8 mouse cellular contexts compared by ENCODE assay signal in the genomic region with DNA sequence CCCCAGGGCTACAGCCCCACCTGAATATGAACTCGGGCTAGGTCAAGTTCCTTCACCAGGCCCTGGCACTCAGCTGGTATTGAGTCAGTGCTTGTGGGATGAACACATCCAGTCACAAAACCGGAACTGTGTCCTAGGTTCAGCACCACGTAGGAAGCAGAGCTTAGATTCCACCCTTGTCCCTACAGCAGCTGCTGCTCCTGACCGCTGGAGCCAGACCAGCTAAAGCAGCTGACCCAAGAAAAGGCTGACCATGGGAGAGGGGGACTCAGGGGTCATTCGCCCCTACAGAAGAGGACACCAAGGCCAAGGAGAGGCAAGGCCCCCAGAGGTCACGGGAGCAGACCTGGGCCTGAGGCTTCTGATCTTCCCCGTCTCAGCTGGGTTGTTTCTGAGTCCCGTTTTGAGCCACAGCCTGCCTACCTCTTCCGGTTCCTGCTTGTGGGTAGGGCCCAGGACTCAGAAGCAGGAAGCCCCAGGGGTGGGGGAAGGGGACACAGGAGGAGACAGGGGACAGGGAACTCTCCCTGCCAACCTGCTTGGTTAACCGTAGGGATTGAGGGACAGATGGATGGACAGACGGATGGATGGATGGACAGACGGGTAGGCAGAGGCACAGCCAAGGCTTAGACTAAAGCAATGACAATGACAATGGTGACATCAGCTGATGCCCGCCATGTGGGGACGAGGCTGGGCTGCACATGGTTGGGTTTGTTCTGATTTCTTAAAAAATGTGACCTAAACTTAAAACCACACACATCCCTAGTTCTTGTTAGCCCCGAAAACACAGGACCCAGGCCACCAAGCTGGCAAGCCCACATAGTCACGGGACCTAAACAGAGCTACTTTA. TPM values are rescaled to one million over a fixed set of nuclear protein-coding genes. Genes with fewer than 3 reads are reported as not detected.
DNase-seq lines count a peak whose midpoint lies in the region; ATAC-seq and TF ChIP-seq lines count a peak whose summit lies in the region.

No protein-coding gene starts in this region.

- H3K27ac ChIP-seq in bone marrow, adult 2 months (ENCODE audit: control insufficient read depth, insufficient read depth, low read depth, low read length, poor library complexity) = peak overlapping the region; percentile 97
- peak overlapping the region; percentile 51; the same call in 1 of the 2 replicates for H3K27ac ChIP-seq in kidney, embryonic 16.5 days (ENCODE audit: low read length)

- peaks cover 8% of the 10 kb centered on the region; the same call in 1 of the 2 replicates for H3K4me1 ChIP-seq in bone marrow, adult 2 months (ENCODE audit: control insufficient read depth, insufficient read depth, low read length)
- peaks cover 38% of the 10 kb centered on the region for H3K4me1 ChIP-seq in kidney, embryonic 16.5 days (ENCODE audit: insufficient read depth, low read length)

- WGBS in bone marrow, adult 2 months = 11% methylated on average over 16 of the region's 16 CpGs
- 66% methylated on average over 16 of the region's 16 CpGs for WGBS in kidney, embryonic 16.5 days

- ATAC-seq in kidney, embryonic 16.5 days (ENCODE audit: low FRiP score, low TSS enrichment) = no peak
- ATAC-seq in megakaryocyte, adult 5-6 weeks (ENCODE audit: poor library complexity, severe bottlenecking) = peak; percentile 75
- ATAC-seq in erythroblast, adult 5-6 weeks (replicated peaks; ENCODE audit: low FRiP score, poor library complexity, severe bottlenecking) = no peak

- TF ChIP-seq CTCF in bone marrow, adult 2 months (IDR thresholded peaks at IDR 0.05; ENCODE audit: control insufficient read depth, insufficient read depth, low read length) = 0 out of 2 replicates have a peak, but pooled peaks have one; percentile 5

- peak; percentile 55 for DNase-seq in gastrocnemius, postnatal 25 days
- no peak for DNase-seq in gastrocnemius, adult 18-20 months (ENCODE audit: low spot score)
- DNase-seq in thymus, postnatal 36 days = peak; percentile 85 to 90
- DNase-seq in left cerebral cortex, adult 9 months (ENCODE audit: low spot score in 2 of 2) = no peak

- peak overlapping the region; percentile 56 for H3K4me3 ChIP-seq in bone marrow, adult 2 months (replicated peaks; ENCODE audit: control insufficient read depth, low read depth, low read length)
- no peak overlapping the region for H3K4me3 ChIP-seq in kidney, embryonic 16.5 days (ENCODE audit: low read length)

- TF ChIP-seq POLR2A in bone marrow, adult 2 months (IDR thresholded peaks at IDR 0.05; ENCODE audit: borderline replicate concordance, control insufficient read depth, low read depth, low read length) = peak; percentile 65; the same call in 1 of the 2 replicates

- H3K9me3 ChIP-seq in kidney, embryonic 16.5 days (ENCODE audit: low read length) = no peaks in the 10 kb centered on the region

- H3K36me3 ChIP-seq in kidney, embryonic 16.5 days (ENCODE audit: insufficient read depth, low read length) = peaks cover 14% of the 10 kb centered on the region

- no peaks in the 10 kb centered on the region for H3K27me3 ChIP-seq in kidney, embryonic 16.5 days (ENCODE audit: insufficient read depth, low read length)

- no peak overlapping the region for H3K4me2 ChIP-seq in kidney, embryonic 16.5 days (replicated peaks; ENCODE audit: low read depth, low read length)

- H3K9ac ChIP-seq in kidney, embryonic 16.5 days (replicated peaks; ENCODE audit: low read length) = peak overlapping the region; percentile 41; the same call in 1 of the 2 replicates

RNA-seq across cellular contexts. Expression of a gene that starts 4.4 kb away (rescaled TPM):
- total RNA-seq in gastrocnemius, postnatal 25 days (2021) = 10 to 100 TPM in 1 of 2 experiments, 1 to 10 TPM in 1; 7.7 to 11.6 TPM
- 1 to 10 TPM; 8.0 to 9.4 TPM for total RNA-seq in gastrocnemius, adult 18-20 months (2021)
- not detected in 2 replicates for polyA plus RNA-seq in bone marrow, adult 2 months (2011; ENCODE audit: insufficient read depth, insufficient read length, low replicate concordance, missing spikeins)
- polyA plus RNA-seq in kidney, embryonic 16.5 days (2015; fragmentation: Nextera tagmentation; extraction: Ambion mirVana) = 1.3 and 6.1 TPM in 2 replicates
- total RNA-seq in megakaryocyte, adult 5-6 weeks (2015) = 6.1 and 22.8 TPM in 2 replicates
- total RNA-seq in megakaryocyte, adult 5-6 weeks (2017) = not detected in 2 replicates
- total RNA-seq in erythroblast, adult 5-6 weeks (2015; ENCODE audit: low replicate concordance) = not detected in 2 replicates
- total RNA-seq in erythroblast, adult 5-6 weeks (2017; ENCODE audit: low replicate concordance) = not detected in 2 replicates

RNA-seq across cellular contexts. Expression of a gene that starts 25.0 kb away (rescaled TPM):
- 100 to 1,000 TPM; 157 to 160 TPM for total RNA-seq in gastrocnemius, postnatal 25 days (2021)
- 100 to 1,000 TPM; 175 to 191 TPM for total RNA-seq in gastrocnemius, adult 18-20 months (2021)
- polyA plus RNA-seq in bone marrow, adult 2 months (2011; ENCODE audit: insufficient read depth, insufficient read length, low replicate concordance, missing spikeins) = 73.5 and 124 TPM in 2 replicates
- polyA plus RNA-seq in kidney, embryonic 16.5 days (2015; fragmentation: Nextera tagmentation; extraction: Ambion mirVana) = 319 and 338 TPM in 2 replicates
- 68.8 and 86.3 TPM in 2 replicates for total RNA-seq in megakaryocyte, adult 5-6 weeks (2015)
- total RNA-seq in megakaryocyte, adult 5-6 weeks (2017) = 45.1 and 51.9 TPM in 2 replicates
- 134 and 176 TPM in 2 replicates for total RNA-seq in erythroblast, adult 5-6 weeks (2015; ENCODE audit: low replicate concordance)
- 150 and 202 TPM in 2 replicates for total RNA-seq in erythroblast, adult 5-6 weeks (2017; ENCODE audit: low replicate concordance)

RNA-seq across cellular contexts. Expression of a gene that starts 31.9 kb away (rescaled TPM):
- total RNA-seq in gastrocnemius, postnatal 25 days (2021) = 10 to 100 TPM; 93.5 to 95.6 TPM
- total RNA-seq in gastrocnemius, adult 18-20 months (2021) = 100 to 1,000 TPM in 1 of 2 experiments, 10 to 100 TPM in 1; 95.1 to 169 TPM
- 13.0 and 19.5 TPM in 2 replicates for polyA plus RNA-seq in bone marrow, adult 2 months (2011; ENCODE audit: insufficient read depth, insufficient read length, low replicate concordance, missing spikeins)
- polyA plus RNA-seq in kidney, embryonic 16.5 days (2015; fragmentation: Nextera tagmentation; extraction: Ambion mirVana) = 0.34 and 0.45 TPM in 2 replicates
- 79.3 and 125 TPM in 2 replicates for total RNA-seq in megakaryocyte, adult 5-6 weeks (2015)
- 55.5 and 59.5 TPM in 2 replicates for total RNA-seq in megakaryocyte, adult 5-6 weeks (2017)
- 8.8 and 9.0 TPM in 2 replicates for total RNA-seq in erythroblast, adult 5-6 weeks (2015; ENCODE audit: low replicate concordance)
- 7.3 and 14.8 TPM in 2 replicates for total RNA-seq in erythroblast, adult 5-6 weeks (2017; ENCODE audit: low replicate concordance)

RNA-seq across cellular contexts. Expression of a gene that starts 32.8 kb away (rescaled TPM):
- total RNA-seq in gastrocnemius, postnatal 25 days (2021) = 10 to 100 TPM; 13.4 to 18.9 TPM
- 10 to 100 TPM; 10.4 to 15.0 TPM for total RNA-seq in gastrocnemius, adult 18-20 months (2021)
- polyA plus RNA-seq in bone marrow, adult 2 months (2011; ENCODE audit: insufficient read depth, insufficient read length, low replicate concordance, missing spikeins) = 20.8 and 36.2 TPM in 2 replicates
- 54.9 and 58.8 TPM in 2 replicates for polyA plus RNA-seq in kidney, embryonic 16.5 days (2015; fragmentation: Nextera tagmentation; extraction: Ambion mirVana)
- total RNA-seq in megakaryocyte, adult 5-6 weeks (2015) = 25.1 and 35.7 TPM in 2 replicates
- total RNA-seq in megakaryocyte, adult 5-6 weeks (2017) = 40.6 and 43.1 TPM in 2 replicates
- 19.6 and 20.8 TPM in 2 replicates for total RNA-seq in erythroblast, adult 5-6 weeks (2015; ENCODE audit: low replicate concordance)
- 23.7 and 52.9 TPM in 2 replicates for total RNA-seq in erythroblast, adult 5-6 weeks (2017; ENCODE audit: low replicate concordance)

Comparison
In these comparisons a context has a peak if more than half of its experiments do, and no peak if none do; other contexts are left out.
1. DNase-seq: peak in gastrocnemius, postnatal 25 days (single experiment) and thymus, postnatal 36 days (2 of 2); none in gastrocnemius, adult 18-20 months (single experiment) and left cerebral cortex, adult 9 months (0 of 2).